Mouse (Mus musculus): Measurements from ENCODE around the gene Hspb9.

- TF ChIP-seq POLR2A (IDR thresholded peaks at IDR 0.05; ENCODE audit: control insufficient read depth in 1 of 2, insufficient read depth in 1 of 2, low read depth in 1 of 2, low read length in 2 of 2, poor library complexity in 1 of 2) (no peak), EP300 (IDR thresholded peaks at IDR 0.05; ENCODE audit: low read depth in 1 of 2, low read length in 2 of 2) (no peak)
These were observed 13.6 kb downstream of the Hspb9 start for GRCm38 (mm10) chr11:100727201-100727600.
